Mouse (Mus musculus): ENCODE data around the gene Mnd1.

The Mnd1 gene

DNA sequence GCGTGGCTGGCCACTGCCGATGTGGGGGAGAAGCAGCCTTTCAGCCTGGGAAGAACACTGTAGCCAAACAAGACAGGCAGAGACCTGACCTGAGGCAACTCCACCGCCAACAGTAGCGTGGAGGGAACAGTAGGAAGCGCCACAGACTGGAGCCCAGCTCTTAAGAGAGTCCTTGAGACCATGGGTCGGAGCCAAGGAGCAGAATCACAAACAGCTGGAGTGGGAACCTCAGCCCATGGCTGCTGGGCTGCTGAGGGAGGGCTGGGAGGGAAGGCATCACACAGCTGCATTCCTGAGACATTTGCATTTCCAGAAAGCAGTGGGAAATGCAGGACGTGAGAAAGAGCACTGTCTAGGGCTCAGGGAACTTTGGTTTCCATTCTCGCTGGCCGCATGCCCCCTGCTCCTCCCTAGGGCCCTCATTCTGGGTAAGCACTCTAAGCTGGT lies 106.8 kb downstream of the Mnd1 start:
- peak; percentile 29 to 66 for DNase-seq (ENCODE audit: inconsistent age in 2 of 2, low spot score in 1 of 2)

DNA sequence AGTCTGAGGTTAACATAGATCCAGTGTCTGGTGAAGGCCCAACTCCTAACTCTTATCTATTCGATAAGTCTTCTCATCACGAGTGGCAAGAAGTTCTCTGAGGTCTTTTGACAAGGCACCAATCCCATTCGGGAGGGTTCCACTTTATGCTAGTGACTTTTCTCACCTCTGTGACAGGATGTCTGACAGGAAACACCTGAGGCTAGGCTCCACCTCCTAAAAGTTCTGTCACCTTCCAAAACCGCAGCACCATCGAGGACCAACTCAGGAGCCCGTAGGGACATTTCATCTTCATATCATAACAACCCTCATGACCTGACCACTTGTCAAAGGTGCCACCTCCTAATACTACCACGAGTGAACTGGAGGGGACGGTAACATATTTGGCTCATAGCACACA lies 109.4 kb downstream of the Mnd1 start:
- DNase-seq (ENCODE audit: inconsistent age in 2 of 2, low spot score in 1 of 2) = no peak

DNA sequence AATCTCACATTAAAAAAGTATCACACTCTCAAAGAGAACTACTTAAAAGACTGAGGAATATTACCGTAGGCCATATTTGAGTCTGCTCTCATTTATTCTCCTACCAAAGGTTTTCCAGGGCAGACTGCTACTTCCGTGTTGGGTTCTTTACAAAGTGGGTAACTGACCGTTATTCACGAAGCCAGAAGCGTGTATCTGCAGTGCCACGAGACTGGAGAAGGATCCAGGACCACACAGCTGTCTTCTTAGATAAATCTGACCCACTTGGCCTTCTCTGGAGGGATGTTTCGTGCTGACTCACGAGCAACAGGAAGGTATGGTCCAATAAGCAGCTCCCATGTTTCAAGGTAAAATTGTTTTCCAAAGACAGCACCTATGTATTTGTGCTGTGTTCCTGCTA lies 113.8 kb downstream of the Mnd1 start:
- DNase-seq (ENCODE audit: inconsistent age in 2 of 2, low spot score in 1 of 2) = no peak

DNA sequence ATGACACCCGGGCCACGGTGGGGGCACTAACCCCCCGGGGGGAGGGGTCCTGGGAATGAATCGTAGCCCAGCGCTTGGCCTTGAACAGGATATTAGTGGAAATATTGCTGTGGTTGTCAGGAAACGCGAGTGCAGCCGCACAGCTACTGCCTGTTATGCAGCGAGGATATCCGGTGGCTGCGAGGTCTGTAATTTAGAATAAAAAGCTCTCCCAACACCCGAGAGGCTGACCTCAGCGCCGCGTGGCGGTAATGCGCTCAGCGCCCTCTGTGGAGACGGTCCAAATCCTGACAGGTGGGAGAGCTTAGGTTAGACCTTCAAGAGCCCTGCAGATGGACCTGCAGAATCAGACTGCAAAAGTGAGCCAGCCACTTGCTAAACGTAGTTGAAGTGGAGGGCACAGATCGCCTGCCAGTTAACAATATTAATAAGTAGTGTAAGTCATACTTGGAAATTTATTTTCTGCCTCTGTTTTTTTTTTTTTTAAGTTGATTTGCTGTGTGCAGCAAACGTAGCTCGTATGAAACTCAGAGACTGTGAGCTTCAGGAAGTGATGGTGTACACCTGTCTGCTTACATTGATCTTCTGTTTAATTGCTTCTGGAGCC lies 115.0 kb downstream of the Mnd1 start:
- no peak for DNase-seq (ENCODE audit: inconsistent age in 2 of 2, low spot score in 1 of 2)

DNA sequence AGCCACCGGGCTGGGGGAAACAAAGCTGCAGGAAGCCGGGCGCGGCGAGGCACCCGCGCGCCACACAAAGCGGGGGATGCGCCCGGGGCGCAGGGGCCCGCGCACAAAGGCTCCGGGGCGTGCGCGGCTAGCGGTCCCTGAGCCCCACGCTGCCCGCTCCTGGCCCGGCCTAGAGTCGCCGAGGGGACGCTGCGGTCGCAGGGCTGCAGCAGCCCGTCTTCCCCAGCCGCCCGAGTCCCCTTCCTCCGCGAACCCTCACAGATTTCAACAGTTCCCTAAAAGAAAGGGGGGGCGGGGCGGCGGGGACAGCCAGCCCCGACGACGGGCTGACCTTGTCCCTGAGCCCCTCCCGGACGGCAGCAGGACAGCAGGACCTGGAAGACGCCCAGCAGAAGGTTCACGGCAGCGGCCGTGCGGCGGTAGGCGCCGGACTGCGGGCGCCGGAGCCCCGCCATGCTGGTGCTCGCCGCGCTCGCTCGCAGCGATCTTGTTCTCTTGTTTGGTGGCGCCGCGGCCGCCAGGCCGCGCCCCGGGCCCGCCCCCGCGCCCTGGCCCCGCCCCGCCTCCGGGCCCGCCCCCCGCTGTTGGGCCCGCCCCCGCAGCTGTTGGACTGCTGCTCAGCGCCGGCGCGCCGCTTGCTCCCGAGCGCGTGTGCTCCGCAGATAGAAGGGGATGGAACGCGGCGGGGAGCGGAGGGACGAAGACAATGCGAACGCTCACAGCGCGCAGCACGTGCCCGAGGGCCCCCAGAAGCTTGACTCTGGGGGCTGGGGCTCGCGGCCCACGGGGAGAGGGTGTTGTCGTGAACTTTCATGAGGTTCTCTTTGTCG lies 115.7 kb downstream of the Mnd1 start, which contains the start of gene Tmem131l:
Gene Tmem131l, minus strand, starts transcription at position 530 of the 830 bp plus-strand sequence.
- peak; percentile 85 to 91 for DNase-seq (ENCODE audit: inconsistent age in 2 of 2, low spot score in 1 of 2)

DNA sequence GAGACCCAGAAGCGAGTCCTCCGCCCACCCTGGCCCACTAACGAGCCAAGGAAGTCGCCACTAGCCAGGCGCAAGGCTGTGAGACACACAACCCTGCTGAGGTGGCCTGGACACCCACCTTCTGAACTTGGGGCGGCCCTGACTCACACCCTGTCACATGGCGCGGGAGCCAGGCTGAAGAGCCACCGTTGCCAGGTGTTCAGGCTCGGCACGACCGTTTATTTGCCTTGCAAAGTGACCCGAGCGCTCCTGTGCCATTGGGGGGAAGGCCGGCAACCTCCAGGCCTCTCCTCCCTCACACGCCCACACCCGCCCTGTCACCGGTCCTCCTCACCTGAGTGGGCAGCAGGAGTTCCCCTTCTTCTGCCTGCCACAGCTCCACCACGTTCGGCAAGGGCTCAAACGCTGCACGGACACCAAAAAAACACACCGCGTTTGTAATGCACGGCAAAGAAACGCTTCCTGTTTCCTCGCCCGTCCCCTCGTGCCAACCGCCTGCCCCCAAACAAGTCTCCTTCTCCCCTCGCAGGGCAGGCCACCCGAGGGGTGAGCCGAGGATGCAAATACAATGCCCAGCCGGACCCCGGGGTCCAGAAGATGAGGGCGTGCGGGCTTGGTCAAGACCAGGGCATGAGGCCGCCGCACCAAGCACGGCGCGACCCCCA lies 116.5 kb downstream of the Mnd1 start:
- peak; percentile 63 to 84 for DNase-seq (ENCODE audit: inconsistent age in 2 of 2, low spot score in 1 of 2)

DNA sequence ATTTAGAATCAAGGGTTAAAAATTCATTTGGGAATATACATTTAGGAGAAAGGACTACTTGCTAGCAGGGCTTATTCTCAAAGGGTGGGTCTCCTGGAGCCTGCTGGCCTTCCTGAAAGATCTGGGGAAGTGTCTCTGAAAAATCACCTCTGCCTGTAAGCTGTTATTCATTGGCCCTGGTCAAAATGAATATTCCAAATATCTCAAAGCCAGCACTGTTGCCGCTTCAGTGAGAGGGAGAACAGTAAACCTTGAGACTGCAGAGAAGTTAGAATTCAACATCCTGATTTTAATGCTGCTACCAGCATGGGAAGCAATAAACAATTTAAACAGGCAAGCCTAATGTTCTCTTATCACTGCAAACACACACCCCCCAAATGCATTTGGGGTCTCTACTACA lies 117.5 kb downstream of the Mnd1 start:
- no peak for DNase-seq (ENCODE audit: inconsistent age in 2 of 2, low spot score in 1 of 2)
